Mouse (Mus musculus): Measurements from ENCODE around the gene Acaa1b. TPM values are rescaled to one million over a fixed set of nuclear protein-coding genes. Genes with fewer than 3 reads are reported as not detected.

The Acaa1b gene
- polyA plus RNA-seq, 2 experiments = 1.7 to 1.8 TPM

- no peak for TF ChIP-seq POLR2A (IDR thresholded peaks at IDR 0.05; ENCODE audit: borderline replicate concordance, extremely low read depth, insufficient read depth, insufficient read length)
- Histone ChIP-seq H3K36me3 (ENCODE audit: control insufficient read depth, insufficient read depth, low read length) (no peaks in the 10 kb centered on the region), H3K4me1 (ENCODE audit: control insufficient read depth, insufficient read depth, low read length) (peaks cover 9% of the 10 kb centered on the region; the same call in 1 of the 2 replicates), H3K4me3 (replicated peaks; ENCODE audit: low read length) (no peak overlapping the region), H3K27me3 (ENCODE audit: control insufficient read depth, insufficient read depth, low read length) (no peaks in the 10 kb centered on the region), H3K9me3 (ENCODE audit: control insufficient read depth, low read length) (no peaks in the 10 kb centered on the region), H3K27ac (replicated peaks; ENCODE audit: low read depth, low read length) (no peak overlapping the region), H3K4me2 (replicated peaks; ENCODE audit: low read depth, low read length, severe bottlenecking) (no peak overlapping the region), H3K9ac (ENCODE audit: low read depth, low read length, severe bottlenecking) (no peak overlapping the region)
- DNase-seq (ENCODE audit: low spot score) (no peak), ATAC-seq (ENCODE audit: low FRiP score, low read depth) (no peak)
- WGBS = 16% methylated on average over 15 of the region's 15 CpGs
Observed at GRCm38 (mm10) chr9:119100177-119100898, 56.6 kb downstream of the Acaa1b start.

Other genes with a start within 250 kb of the Acaa1b start
- 38.0 and 43.5 TPM in 2 replicates for gene Ctdspl, start 230.6 kb downstream of the Acaa1b start, polyA plus RNA-seq (2012; rRNA removed)
- gene Ctdspl, start 230.6 kb downstream of the Acaa1b start, polyA plus RNA-seq (2014; fragmentation: Nextera tagmentation; extraction: Ambion mirVana) = 23.8 and 28.6 TPM in 2 replicates
- gene Vill, start 104.3 kb downstream of the Acaa1b start, polyA plus RNA-seq (2012; rRNA removed) = 49.8 and 68.2 TPM in 2 replicates
- gene Vill, start 104.3 kb downstream of the Acaa1b start, polyA plus RNA-seq (2014; fragmentation: Nextera tagmentation; extraction: Ambion mirVana) = 25.2 and 29.0 TPM in 2 replicates
- gene Plcd1, start 63.6 kb downstream of the Acaa1b start, polyA plus RNA-seq (2012; rRNA removed) = 50.0 and 60.8 TPM in 2 replicates
- 38.0 and 38.2 TPM in 2 replicates for gene Plcd1, start 63.6 kb downstream of the Acaa1b start, polyA plus RNA-seq (2014; fragmentation: Nextera tagmentation; extraction: Ambion mirVana)
- gene Dlec1, start 54.6 kb downstream of the Acaa1b start, polyA plus RNA-seq (2012; rRNA removed) = 1.4 and 1.5 TPM in 2 replicates
- 0.81 and 1.3 TPM in 2 replicates for gene Dlec1, start 54.6 kb downstream of the Acaa1b start, polyA plus RNA-seq (2014; fragmentation: Nextera tagmentation; extraction: Ambion mirVana)
- gene Gm47289, start 2.1 kb upstream of the Acaa1b start, polyA plus RNA-seq (2012; rRNA removed) = 0.03 TPM in 1 of 2 replicates, not detected in the other
- gene Gm47289, start 2.1 kb upstream of the Acaa1b start, polyA plus RNA-seq (2014; fragmentation: Nextera tagmentation; extraction: Ambion mirVana) = not detected in 2 replicates
- 0.06 TPM in 1 of 2 replicates, not detected in the other for gene Slc22a13, start 52.0 kb upstream of the Acaa1b start, polyA plus RNA-seq (2012; rRNA removed)
- not detected in 2 replicates for gene Slc22a13, start 52.0 kb upstream of the Acaa1b start, polyA plus RNA-seq (2014; fragmentation: Nextera tagmentation; extraction: Ambion mirVana)
- 35.4 and 39.4 TPM in 2 replicates for gene Oxsr1, start 165.3 kb upstream of the Acaa1b start, polyA plus RNA-seq (2012; rRNA removed)
- gene Oxsr1, start 165.3 kb upstream of the Acaa1b start, polyA plus RNA-seq (2014; fragmentation: Nextera tagmentation; extraction: Ambion mirVana) = 15.6 and 16.0 TPM in 2 replicates
- 120 and 140 TPM in 2 replicates for gene Acaa1a, start 182.6 kb upstream of the Acaa1b start, polyA plus RNA-seq (2012; rRNA removed)
- 87.4 and 92.7 TPM in 2 replicates for gene Acaa1a, start 182.6 kb upstream of the Acaa1b start, polyA plus RNA-seq (2014; fragmentation: Nextera tagmentation; extraction: Ambion mirVana)
- 10.9 and 11.5 TPM in 2 replicates for gene Myd88, start 184.3 kb upstream of the Acaa1b start, polyA plus RNA-seq (2012; rRNA removed)
- gene Myd88, start 184.3 kb upstream of the Acaa1b start, polyA plus RNA-seq (2014; fragmentation: Nextera tagmentation; extraction: Ambion mirVana) = 23.3 and 25.1 TPM in 2 replicates
- 8.9 and 11.1 TPM in 2 replicates for gene Xylb, start 200.3 kb upstream of the Acaa1b start, polyA plus RNA-seq (2012; rRNA removed)
- gene Xylb, start 200.3 kb upstream of the Acaa1b start, polyA plus RNA-seq (2014; fragmentation: Nextera tagmentation; extraction: Ambion mirVana) = 5.2 and 5.5 TPM in 2 replicates
- 0.12 and 0.19 TPM in 2 replicates for gene Slc22a14, start 208.5 kb upstream of the Acaa1b start, polyA plus RNA-seq (2012; rRNA removed)
- 0.17 and 0.25 TPM in 2 replicates for gene Slc22a14, start 208.5 kb upstream of the Acaa1b start, polyA plus RNA-seq (2014; fragmentation: Nextera tagmentation; extraction: Ambion mirVana)
- 7.9 and 8.9 TPM in 2 replicates for gene Acvr2b, start 245.0 kb upstream of the Acaa1b start, polyA plus RNA-seq (2012; rRNA removed)
- gene Acvr2b, start 245.0 kb upstream of the Acaa1b start, polyA plus RNA-seq (2014; fragmentation: Nextera tagmentation; extraction: Ambion mirVana) = 18.9 and 23.8 TPM in 2 replicates

All from limb, embryonic 14.5 days (tissue).